Mouse (Mus musculus): Measurements from ENCODE around the gene Gm17334. TPM values are rescaled to one million over a fixed set of nuclear protein-coding genes. Genes with fewer than 3 reads are reported as not detected.
A peak's percentile ranks its signal among the peaks of the same experiment; 100 is the strongest.
"Not testable (repeated sequence)": the region's sequence is repeated elsewhere in the genome, so short reads cannot be mapped to it uniquely, and the experiment has no call there.

The Gm17334 gene
- polyA plus RNA-seq, 3 experiments from 2014 or later, result 5.6 to 9.0 (median 6.7) TPM

GRCm38 (mm10) chr11:53770125-53770791 is 2.7 kb downstream of the Gm17334 start:
- peak; percentile 35 for ATAC-seq

- ATAC-seq, result peak; percentile 85
These were observed 3.2 kb downstream of the Gm17334 start, which contains the start of gene Irf1 for GRCm38 (mm10) chr11:53769760-53770124. Gene Irf1 (plus strand): TSS chr11:53770014.

DNA sequence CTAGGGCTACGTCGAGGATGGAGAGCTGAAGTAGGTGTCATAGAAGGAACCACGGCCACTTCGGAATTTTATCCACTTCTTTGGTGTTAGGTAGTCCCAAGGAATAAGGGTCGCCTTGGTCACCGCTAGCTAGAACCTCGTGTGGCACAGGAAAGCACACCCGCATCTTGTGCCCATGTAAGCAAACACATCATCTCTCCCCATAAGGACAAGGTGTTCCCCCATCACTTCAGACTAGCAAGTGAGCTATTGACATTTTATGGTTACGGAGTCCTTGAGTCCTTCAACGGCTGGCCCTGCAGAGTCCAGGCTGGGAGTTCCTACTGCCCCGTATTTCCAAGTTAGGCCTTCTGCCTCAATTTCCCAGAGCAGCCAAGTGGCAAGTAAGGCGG is 3.8 kb downstream of the Gm17334 start:
- no peak for ATAC-seq

- ATAC-seq, result no peak
These were observed 4.4 kb downstream of the Gm17334 start for GRCm38 (mm10) chr11:53768422-53769184.

GRCm38 (mm10) chr11:53764581-53764980 is 8.4 kb downstream of the Gm17334 start:
- no peak for ATAC-seq

DNA sequence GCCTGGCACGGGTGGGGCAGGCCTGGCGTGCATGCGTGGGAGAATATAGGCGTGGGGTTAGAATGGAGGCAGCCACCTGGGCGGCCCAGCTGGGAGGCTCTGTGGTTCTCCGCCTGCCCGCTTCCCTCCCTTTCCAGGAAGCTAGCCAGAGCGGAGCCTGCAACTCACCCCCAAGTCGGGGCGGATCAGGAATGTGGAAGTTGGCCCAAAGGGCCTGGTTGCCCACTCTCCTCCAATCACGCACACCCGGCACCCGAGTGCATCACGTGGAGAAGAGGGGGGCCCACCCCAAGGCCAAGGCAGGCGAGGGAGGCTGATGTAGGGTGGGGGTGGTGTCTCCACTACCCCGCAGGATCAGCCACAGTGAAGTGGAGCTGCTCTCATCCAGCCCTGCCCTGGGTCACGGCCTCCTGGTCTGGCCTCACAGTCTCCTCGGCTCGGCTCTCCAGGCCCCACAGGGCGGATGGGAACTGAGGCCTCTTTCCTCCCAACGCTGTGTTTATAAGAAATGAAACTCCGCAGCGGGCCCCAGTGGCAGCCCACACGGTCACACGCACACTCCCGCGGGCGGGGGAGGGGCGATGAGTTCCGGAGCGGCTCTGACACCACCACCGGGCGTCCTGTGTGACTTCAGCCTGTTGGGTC is 9.4 kb downstream of the Gm17334 start:
- ATAC-seq, result peak; percentile 84

DNA sequence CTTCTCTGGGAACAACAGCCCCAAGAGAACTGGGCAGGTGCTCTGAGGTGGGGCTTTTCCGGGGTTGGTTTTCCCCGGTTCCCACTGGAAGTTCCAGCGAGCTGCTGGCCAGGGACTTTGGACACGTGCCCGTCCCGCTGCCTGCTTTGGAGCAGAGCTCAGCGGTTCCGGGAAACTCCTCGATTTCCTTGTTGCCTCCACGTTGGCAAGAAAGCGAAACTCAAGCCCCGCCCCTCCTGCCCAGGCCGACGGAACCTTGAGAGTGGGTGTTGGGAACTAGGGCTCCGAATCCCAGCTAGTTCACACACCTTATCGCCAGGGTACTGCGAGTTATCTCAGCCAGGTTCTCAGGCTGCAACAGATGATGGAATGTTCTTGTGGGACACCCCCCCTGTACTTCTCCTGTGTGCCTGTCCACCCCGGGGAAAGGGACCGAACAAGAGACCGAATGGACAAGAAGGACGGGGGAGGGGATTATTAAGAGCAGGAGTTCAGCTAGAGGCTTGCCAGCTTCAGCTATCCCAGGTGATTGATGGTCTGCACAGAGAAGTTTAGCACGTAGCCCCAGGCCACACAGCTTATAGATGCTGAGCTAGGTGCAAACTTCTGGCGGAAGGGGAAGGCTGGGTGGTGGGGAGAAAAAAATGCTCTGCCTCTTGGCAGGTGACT is 10.0 kb downstream of the Gm17334 start:
- peak; percentile 4 for ATAC-seq

- no peak for ATAC-seq
These were observed 10.6 kb downstream of the Gm17334 start for GRCm38 (mm10) chr11:53762426-53762825.

GRCm38 (mm10) chr11:53761822-53762221 is 11.2 kb downstream of the Gm17334 start:
- no peak for ATAC-seq

GRCm38 (mm10) chr11:53761284-53761683 is 11.7 kb downstream of the Gm17334 start:
- no peak for ATAC-seq

DNA sequence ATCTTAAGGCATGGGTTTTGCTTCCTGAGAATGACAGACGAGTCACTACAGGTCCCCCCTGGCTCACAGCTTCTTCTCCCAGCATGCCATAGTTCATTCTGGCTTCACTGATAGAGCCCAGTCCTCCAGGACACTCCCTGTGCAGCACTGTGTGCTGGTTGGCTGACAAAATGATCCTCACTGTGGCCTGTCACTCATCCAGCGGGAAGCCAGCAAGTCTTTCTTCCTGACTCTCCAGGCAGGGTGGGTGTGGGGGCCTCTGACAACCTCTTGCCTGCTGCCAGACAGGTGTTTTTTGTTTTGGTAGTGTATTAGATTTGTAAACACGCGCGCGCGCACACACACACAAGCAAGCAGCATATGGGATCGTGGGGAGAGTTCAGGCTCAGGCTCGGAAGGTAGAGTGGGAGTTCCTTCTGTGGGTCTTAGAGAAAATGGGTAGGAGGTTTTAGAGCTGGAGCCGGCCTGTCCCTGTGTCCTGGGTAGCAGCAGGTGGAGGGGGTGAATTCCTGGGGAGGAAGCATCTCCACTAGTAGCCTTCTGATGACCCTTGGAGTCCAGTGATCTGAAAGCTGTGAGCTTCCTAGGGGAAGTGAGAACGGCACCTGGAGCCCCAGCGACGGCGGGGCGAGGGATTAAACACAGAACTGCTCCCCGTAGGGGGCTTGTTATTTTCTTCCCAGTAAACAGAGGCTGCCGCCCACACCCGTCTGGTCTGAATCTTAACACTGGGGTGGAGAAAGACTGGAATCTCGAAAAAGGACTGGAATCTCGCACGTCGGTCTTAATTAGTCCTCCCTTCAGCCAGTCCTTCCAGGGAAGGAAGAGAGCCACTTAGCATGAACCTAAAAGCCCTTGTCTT is 13.2 kb downstream of the Gm17334 start:
- ATAC-seq, result no peak

DNA sequence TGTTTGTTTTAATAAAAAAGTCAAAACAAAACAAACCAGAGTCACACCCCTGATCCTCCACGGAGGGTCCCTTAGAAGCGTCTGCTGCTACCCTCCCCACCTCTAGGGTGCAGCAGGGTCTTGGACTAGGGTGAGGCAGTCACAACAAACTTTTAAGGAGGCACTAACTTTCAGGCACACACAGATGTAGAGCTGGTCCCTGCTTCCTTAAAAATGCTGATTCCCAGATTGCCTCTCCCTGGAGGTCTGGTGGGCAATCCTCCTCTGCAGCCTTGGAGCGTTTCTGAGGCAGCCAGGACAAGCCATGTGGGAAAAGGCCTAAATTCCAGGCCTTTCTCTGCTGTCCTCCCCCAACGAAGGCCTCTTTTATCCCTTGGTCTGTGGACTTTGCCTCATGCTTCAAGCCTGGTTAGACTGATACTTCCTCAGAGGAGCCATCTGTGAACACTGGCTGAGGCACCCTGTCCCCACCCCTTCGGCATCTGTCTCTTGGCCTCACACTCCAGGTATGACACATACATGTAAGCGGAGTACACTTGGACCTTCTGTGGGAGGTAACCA is 14.1 kb downstream of the Gm17334 start:
- no peak for ATAC-seq

DNA sequence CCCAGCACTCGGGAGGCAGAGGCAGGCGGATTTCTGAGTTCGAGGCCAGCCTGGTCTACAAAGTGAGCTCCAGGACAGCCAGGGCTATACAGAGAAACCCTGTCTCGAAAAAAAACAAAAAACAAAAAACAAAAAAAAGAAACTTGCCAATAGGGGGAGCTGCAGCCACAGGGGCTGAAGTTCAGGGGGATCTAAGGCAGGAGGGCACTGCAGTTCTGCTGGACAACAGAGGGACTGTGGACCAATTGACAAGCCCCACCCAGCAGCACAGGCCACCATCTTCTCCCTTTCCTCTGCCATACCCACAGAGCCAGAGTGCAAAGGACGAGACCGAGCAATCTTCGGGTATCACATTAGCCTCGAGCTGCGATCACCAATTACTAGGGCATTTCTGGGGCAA is 15.0 kb downstream of the Gm17334 start:
- not testable (repeated sequence) for ATAC-seq

DNA sequence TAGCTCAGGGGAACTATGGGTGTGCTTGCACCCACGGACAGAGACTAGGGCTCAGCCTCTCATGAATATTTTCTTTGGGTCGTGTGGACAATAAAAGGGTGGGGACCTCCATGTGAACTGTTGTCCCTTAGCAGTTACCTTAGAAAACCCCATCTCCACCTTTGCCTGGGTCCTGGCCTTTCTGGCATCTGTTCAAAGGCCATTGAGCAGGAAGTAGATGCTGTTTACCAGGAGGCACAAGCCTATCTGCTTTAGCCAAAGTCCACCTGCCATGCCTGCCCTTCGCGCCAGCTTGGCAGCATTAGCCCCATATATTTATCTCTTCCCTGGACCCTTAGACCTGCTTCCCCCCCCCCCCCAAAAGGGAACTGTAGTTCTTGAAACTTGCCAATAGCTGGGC is 15.4 kb downstream of the Gm17334 start:
- ATAC-seq, result no peak

DNA sequence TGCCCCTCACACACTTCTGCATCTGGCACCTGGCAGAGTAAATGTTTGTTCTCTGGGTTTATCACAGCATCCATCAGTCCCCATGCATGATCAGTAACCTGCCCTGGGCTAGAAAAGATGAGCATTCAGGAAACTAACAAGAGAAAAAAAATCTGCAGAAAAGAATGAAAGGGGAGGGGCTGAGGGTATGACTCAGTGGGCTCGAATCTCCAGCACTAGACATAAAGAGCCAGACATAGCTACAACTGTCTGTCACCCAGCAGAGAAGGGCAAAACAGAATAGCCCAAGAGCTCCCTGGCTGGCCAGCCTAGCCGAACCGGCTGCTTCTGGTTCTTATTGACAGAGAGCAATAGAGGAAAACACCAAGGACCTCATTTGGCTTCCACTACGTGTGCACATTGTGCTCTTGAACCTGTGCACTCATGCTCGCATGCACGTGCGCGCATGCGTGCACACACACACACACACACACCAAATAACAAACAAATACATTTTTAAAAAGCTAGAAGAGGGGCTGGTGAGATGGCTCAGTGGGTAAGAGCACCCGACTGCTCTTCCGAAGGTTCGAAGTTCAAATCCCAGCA is 17.9 kb downstream of the Gm17334 start:
- no peak for ATAC-seq

DNA sequence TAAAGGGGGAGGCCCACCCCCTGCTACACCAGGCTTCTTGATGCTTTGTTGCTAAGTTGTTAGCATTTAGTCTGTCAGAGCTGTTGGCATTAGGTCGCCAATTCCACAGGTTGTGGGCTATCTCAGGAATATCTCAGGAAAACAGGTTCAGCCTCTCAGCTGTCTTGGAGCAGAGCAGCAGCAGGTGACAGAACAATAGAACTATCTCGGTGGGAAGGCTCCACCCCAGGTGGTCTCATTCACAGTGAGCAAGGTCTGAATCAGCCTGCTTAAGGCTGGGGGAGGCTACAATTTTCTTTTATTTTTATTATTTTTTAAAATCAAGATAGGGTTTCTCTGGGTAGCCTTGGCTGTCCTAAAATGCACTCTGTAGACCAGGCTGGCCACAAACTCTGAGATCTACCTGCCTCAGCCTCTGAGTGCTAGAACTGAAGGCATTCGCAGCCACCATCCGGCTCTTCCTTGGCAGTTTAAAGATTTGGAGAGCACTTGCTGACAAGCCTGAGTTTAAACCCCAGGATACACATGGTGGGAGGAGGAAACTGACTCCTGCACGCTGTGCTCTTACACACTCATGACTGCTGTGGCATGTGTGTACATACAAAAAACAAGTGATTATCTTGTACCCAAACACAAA is 23.2 kb downstream of the Gm17334 start:
- no peak for ATAC-seq

DNA sequence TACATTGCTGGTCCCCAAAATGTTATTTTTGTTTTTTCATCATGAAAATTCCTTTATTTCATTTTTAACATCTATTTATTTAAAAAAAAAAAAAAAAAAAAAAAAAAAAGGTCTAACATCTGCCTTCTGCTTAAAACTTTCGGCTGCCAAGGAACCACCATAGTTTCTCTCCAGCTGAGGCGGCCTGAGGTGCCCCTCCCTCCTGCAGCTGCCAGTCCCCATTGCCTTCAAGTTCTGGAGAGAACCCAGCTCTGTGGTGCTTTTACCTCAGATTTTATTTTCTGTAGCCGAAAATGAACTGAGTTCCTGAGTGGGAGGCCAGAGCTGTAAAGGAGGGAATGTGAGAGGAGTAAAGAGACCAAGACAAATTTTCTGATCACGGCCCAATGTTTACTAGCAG is 23.7 kb downstream of the Gm17334 start:
- ATAC-seq, result no peak

DNA sequence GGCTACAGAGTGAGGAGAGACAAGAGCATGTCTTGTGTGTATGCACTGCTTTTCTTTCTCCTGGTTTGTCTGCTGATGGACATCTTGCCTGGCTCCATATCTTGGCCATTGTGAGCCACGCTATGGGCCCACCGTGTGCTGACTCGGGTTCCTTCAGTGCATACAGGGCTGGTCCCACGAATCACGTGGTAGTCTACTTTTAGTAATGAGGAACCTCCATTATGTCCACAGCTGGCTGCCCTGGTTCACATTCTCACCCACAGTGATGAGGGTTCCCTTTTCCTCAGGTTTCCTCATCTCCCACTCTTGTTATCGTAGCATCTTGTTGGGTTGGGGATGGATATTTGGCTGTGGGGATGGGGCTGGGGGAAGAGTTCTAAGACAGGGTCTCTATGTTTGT is 24.4 kb downstream of the Gm17334 start:
- no peak for ATAC-seq

- no peak for ATAC-seq
These were observed 25.0 kb downstream of the Gm17334 start for GRCm38 (mm10) chr11:53747985-53748384.

- ATAC-seq, result no peak
These were observed 27.7 kb downstream of the Gm17334 start for GRCm38 (mm10) chr11:53745260-53745659.

DNA sequence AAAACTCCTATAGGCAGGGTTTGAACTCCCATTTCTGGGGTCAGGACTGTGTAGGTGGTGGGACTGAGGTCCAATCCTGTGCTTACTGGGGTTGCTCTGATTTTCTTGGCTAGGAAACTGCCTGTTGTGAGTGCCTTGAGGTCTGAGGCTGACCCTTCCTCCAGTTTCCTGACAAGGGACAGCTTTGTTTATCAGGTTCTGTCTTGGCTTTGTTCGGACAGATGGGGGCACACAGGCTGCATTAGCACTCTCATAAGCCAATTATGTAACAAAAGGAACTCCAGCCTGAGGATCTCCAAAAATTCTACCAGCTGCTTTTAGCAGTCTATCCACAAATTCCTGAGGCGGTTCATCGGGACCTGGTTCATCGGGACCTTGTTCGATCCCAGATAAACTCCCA is 30.6 kb downstream of the Gm17334 start:
- ATAC-seq, result no peak

All from inflammation-experienced regulatory T-cells, adult 6 months (primary cell).